Mouse (Mus musculus) hindbrain, postnatal 0 days (tissue): Measurements from ENCODE around the gene Mecom. TPM values are rescaled to one million over a fixed set of nuclear protein-coding genes. Genes with fewer than 3 reads are reported as not detected.

Source experiments
- ATAC-seq: fragments of 200-750 bp; cut with Nextera tagmentation; 2 replicates; pipeline ENCODE4 v1.8.0; 2017; ENCODE audit warnings: mild to moderate bottlenecking, moderate TSS enrichment, moderate library complexity
- DNase-seq: peaks from one replicate; pipeline ENCODE4 v3.0.0-alpha.2; 2015; ENCODE audit warnings: low spot score
- H3K27ac ChIP-seq: fragments of 300-500 bp; sonication (generic); 2 replicates; pipeline ENCODE4 v1.5.1; 2014; ENCODE audit warnings: mild to moderate bottlenecking
- H3K27me3 ChIP-seq: fragments of 300-500 bp; sonication (generic); 2 replicates; pipeline ENCODE4 v1.6.1; 2014; ENCODE audit warnings: low read length, mixed read lengths; ENCODE audit not compliant: insufficient read depth
- H3K36me3 ChIP-seq: fragments of 300-500 bp; sonication (generic); 2 replicates; pipeline ENCODE4 v1.6.1; 2014; ENCODE audit warnings: low read length, mixed read lengths; ENCODE audit not compliant: insufficient read depth
- H3K4me1 ChIP-seq: fragments of 300-500 bp; sonication (generic); 2 replicates; pipeline ENCODE4 v1.6.1; 2014; ENCODE audit warnings: antibody characterized with exemption, low read length, mixed read lengths; ENCODE audit not compliant: insufficient read depth
- H3K4me2 ChIP-seq: fragments of 300-500 bp; sonication (generic); 2 replicates; pipeline ENCODE4 v1.6.1; 2014; ENCODE audit warnings: low read depth, mild to moderate bottlenecking, low read length, moderate library complexity, mixed read lengths
- H3K4me3 ChIP-seq: fragments of 300-500 bp; sonication (generic); 2 replicates; pipeline ENCODE4 v1.5.1; 2014; ENCODE audit warnings: low read length
- H3K9ac ChIP-seq: fragments of 300-500 bp; sonication (generic); replicated peaks from 2 replicates; pipeline ENCODE4 v1.6.1; 2014; ENCODE audit warnings: mild to moderate bottlenecking, low read length, moderate library complexity, mixed read lengths
- H3K9me3 ChIP-seq: fragments of 300-500 bp; sonication (generic); 2 replicates; pipeline ENCODE4 v1.6.1; 2016; ENCODE audit warnings: low read length, mixed read lengths
- CTCF ChIP-seq: IDR thresholded peaks from 2 replicates; pipeline ENCODE4 v1.5.1; 2016; ENCODE audit warnings: antibody characterized with exemption, control low read depth, low read depth
- WGBS: fragments of 180-500 bp; shearing (Covaris S2); extraction: QIAGEN DNeasy Blood & Tissue Kit; methylation state at CpG from one replicate; pipeline ENCODE4 v1.1.7; 2014; 5-methylcytosine and 5-hydroxymethylcytosine counted together
- polyA plus RNA-seq: library from polyadenylated mRNA; unstranded; fragments of >200 nt; fragmentation: Nextera tagmentation; extraction: Ambion mirVana; gene quantifications from 2 replicates; pipeline ENCODE4 v1.2.1, GENCODE M21; 2015
- total RNA-seq: library from RNA; depleted of rRNA; stranded (reverse); fragments of >200 nt; gene quantifications from 2 replicates; pipeline ENCODE4 v1.2.3, GENCODE M21; 2014

Mecom gene
- total and polyA plus RNA-seq, 2 experiments from 2014 or later, result 4.5 to 8.3 TPM

- H3K9me3 ChIP-seq, result no peaks in the 10 kb centered on the region
- WGBS, result 86% methylated on average over 6 of the region's 6 CpGs
- ATAC-seq, result no peak
- H3K4me1 ChIP-seq, result no peaks in the 10 kb centered on the region
- no peak overlapping the region for H3K4me2 ChIP-seq
- DNase-seq, result no peak
- no peak overlapping the region for H3K9ac ChIP-seq
- H3K36me3 ChIP-seq, result no peaks in the 10 kb centered on the region
- H3K27ac ChIP-seq, result no peak overlapping the region
- H3K4me3 ChIP-seq, result no peak overlapping the region
- no peaks in the 10 kb centered on the region for H3K27me3 ChIP-seq
- no peak for TF ChIP-seq CTCF
Observed at GRCm38 (mm10) chr3:30332337-30332736, 215.5 kb downstream of the Mecom start.

GRCm38 (mm10) chr3:30330476-30330875, 217.3 kb downstream of the Mecom start:
- Histone ChIP-seq H3K4me1 (no peaks in the 10 kb centered on the region), H3K27me3 (no peaks in the 10 kb centered on the region), H3K9ac (no peak overlapping the region), H3K9me3 (no peaks in the 10 kb centered on the region), H3K27ac (no peak overlapping the region), H3K4me2 (no peak overlapping the region), H3K4me3 (no peak overlapping the region), H3K36me3 (no peaks in the 10 kb centered on the region)
- WGBS, result 90% methylated on average over 3 of the region's 3 CpGs
- DNase-seq (no peak), ATAC-seq (no peak)
- no peak for TF ChIP-seq CTCF

- Histone ChIP-seq H3K27ac (no peak overlapping the region), H3K4me2 (no peak overlapping the region), H3K4me1 (no peaks in the 10 kb centered on the region), H3K36me3 (no peaks in the 10 kb centered on the region), H3K9ac (no peak overlapping the region), H3K27me3 (no peaks in the 10 kb centered on the region), H3K4me3 (no peak overlapping the region), H3K9me3 (no peaks in the 10 kb centered on the region)
- ATAC-seq (no peak), DNase-seq (no peak)
- TF ChIP-seq CTCF, result no peak
- 80% methylated on average over 3 of the region's 3 CpGs for WGBS
Observed at GRCm38 (mm10) chr3:30330021-30330420, 217.8 kb downstream of the Mecom start.

- 27% methylated on average over 2 of the region's 2 CpGs for WGBS
- Histone ChIP-seq H3K36me3 (no peaks in the 10 kb centered on the region), H3K4me3 (no peak overlapping the region), H3K4me1 (no peaks in the 10 kb centered on the region), H3K9ac (no peak overlapping the region), H3K9me3 (no peaks in the 10 kb centered on the region), H3K27ac (no peak overlapping the region), H3K4me2 (no peak overlapping the region), H3K27me3 (no peaks in the 10 kb centered on the region)
- TF ChIP-seq CTCF, result no peak
- DNase-seq (no peak), ATAC-seq (no peak)
Observed at GRCm38 (mm10) chr3:30314955-30315354, 232.9 kb downstream of the Mecom start.

GRCm38 (mm10) chr3:30308081-30308480, 239.7 kb downstream of the Mecom start:
- Histone ChIP-seq H3K27me3 (no peaks in the 10 kb centered on the region), H3K27ac (no peak overlapping the region), H3K4me2 (no peak overlapping the region), H3K36me3 (no peaks in the 10 kb centered on the region), H3K9ac (no peak overlapping the region), H3K4me3 (no peak overlapping the region), H3K4me1 (no peaks in the 10 kb centered on the region), H3K9me3 (no peaks in the 10 kb centered on the region)
- ATAC-seq (no peak), DNase-seq (no peak)
- WGBS, result 55% methylated on average over 4 of the region's 4 CpGs
- no peak for TF ChIP-seq CTCF

- ATAC-seq, result no peak
- no peak overlapping the region for H3K9ac ChIP-seq
- H3K4me2 ChIP-seq, result no peak overlapping the region
- H3K4me3 ChIP-seq, result no peak overlapping the region
- no peaks in the 10 kb centered on the region for H3K36me3 ChIP-seq
- no peak for DNase-seq
- 95% methylated on average over 6 of the region's 6 CpGs for WGBS
- H3K4me1 ChIP-seq, result no peaks in the 10 kb centered on the region
- H3K27me3 ChIP-seq, result no peaks in the 10 kb centered on the region
- H3K9me3 ChIP-seq, result no peaks in the 10 kb centered on the region
- no peak overlapping the region for H3K27ac ChIP-seq
- TF ChIP-seq CTCF, result no peak
Observed at GRCm38 (mm10) chr3:30307601-30308000, 240.2 kb downstream of the Mecom start.

- Histone ChIP-seq H3K4me2 (no peak overlapping the region), H3K9ac (no peak overlapping the region), H3K27ac (no peak overlapping the region), H3K4me1 (no peaks in the 10 kb centered on the region), H3K4me3 (no peak overlapping the region), H3K36me3 (no peaks in the 10 kb centered on the region), H3K9me3 (no peaks in the 10 kb centered on the region), H3K27me3 (no peaks in the 10 kb centered on the region)
- DNase-seq (no peak), ATAC-seq (no peak)
- no peak for TF ChIP-seq CTCF
- WGBS, result 55% methylated on average over 3 of the region's 3 CpGs
Observed at GRCm38 (mm10) chr3:30306080-30306479, 241.7 kb downstream of the Mecom start.
